Mouse (Mus musculus) lung, postnatal 0 days (tissue): ENCODE results near the gene Glis1.

Experiments
- CTCF ChIP-seq: IDR thresholded peaks from 2 replicates; pipeline ENCODE4 v1.5.1; 2016; ENCODE audit warnings: antibody characterized with exemption, mild to moderate bottlenecking
- EP300 ChIP-seq: IDR thresholded peaks from 2 replicates; pipeline ENCODE4 v1.6.1; 2016; ENCODE audit warnings: antibody characterized with exemption, mild to moderate bottlenecking, control low read depth

- TF ChIP-seq CTCF, result no peak
- TF ChIP-seq EP300, result peak; percentile 49; the same call in 1 of the 2 replicates
Observed at GRCm38 (mm10) chr4:107468264-107468663, 33.9 kb downstream of the Glis1 start.
